Mouse (Mus musculus): Measurements from ENCODE around the gene Hist1h4k. TPM values are rescaled to one million over a fixed set of nuclear protein-coding genes. Genes with fewer than 3 reads are reported as not detected.
"Not testable (repeated sequence)": the region's sequence is repeated elsewhere in the genome, so short reads cannot be mapped to it uniquely, and the experiment has no call there.

Hist1h4k gene
- polyA plus RNA-seq, 1 experiment = 14.4 TPM

- Histone ChIP-seq H3K27ac (ENCODE audit: insufficient read depth, low read length) (no peak overlapping the region), H3K4me1 (ENCODE audit: control insufficient read depth, insufficient read depth, low read length) (no peaks in the 10 kb centered on the region), H3K4me3 (ENCODE audit: insufficient read depth, low read length) (no peak overlapping the region)
- TF ChIP-seq POLR2A (IDR thresholded peaks at IDR 0.05; ENCODE audit: extremely low read depth, insufficient read depth, low read length) = no peak
- TF ChIP-seq CTCF (IDR thresholded peaks at IDR 0.05; ENCODE audit: extremely low read depth, insufficient read depth, low read length) = no peak
Observed at GRCm38 (mm10) chr13:21755707-21756106, 5.4 kb upstream of the Hist1h4k start.

GRCm38 (mm10) chr13:21754294-21755001 is 4.1 kb upstream of the Hist1h4k start:
- not testable (repeated sequence) for H3K27ac ChIP-seq (ENCODE audit: insufficient read depth, low read length); H3K4me1 ChIP-seq (ENCODE audit: control insufficient read depth, insufficient read depth, low read length)
- peak overlapping the region; percentile 56; the same call in 1 of the 2 replicates for H3K4me3 ChIP-seq (ENCODE audit: insufficient read depth, low read length)

GRCm38 (mm10) chr13:21753524-21754285 is 3.4 kb upstream of the Hist1h4k start, which contains the start of the genes Hist1h2ak and Hist1h2bn:
Hist1h2ak (minus strand) TSS chr13:21753827.
Hist1h2bn (plus strand) TSS chr13:21754123.
- H3K27ac ChIP-seq (ENCODE audit: insufficient read depth, low read length) = peak within 1 kb of the TSS; percentile 88

GRCm38 (mm10) chr13:21753051-21753523 is 2.8 kb upstream of the Hist1h4k start:
- Histone ChIP-seq H3K4me3 (ENCODE audit: insufficient read depth, low read length) (peak overlapping the region; percentile 56), H3K27ac (ENCODE audit: insufficient read depth, low read length) (peak overlapping the region; percentile 88), H3K4me1 (ENCODE audit: control insufficient read depth, insufficient read depth, low read length) (peaks cover 2% of the 10 kb centered on the region; the same call in 1 of the 2 replicates)
- no peak for TF ChIP-seq POLR2A (IDR thresholded peaks at IDR 0.05; ENCODE audit: extremely low read depth, insufficient read depth, low read length)
- no peak for TF ChIP-seq CTCF (IDR thresholded peaks at IDR 0.05; ENCODE audit: extremely low read depth, insufficient read depth, low read length)

More at GRCm38 (mm10) chr13:21753524-21754285, 3.4 kb upstream of the Hist1h4k start, which contains the start of the genes Hist1h2ak and Hist1h2bn:
- TF ChIP-seq POLR2A (IDR thresholded peaks at IDR 0.05; ENCODE audit: extremely low read depth, insufficient read depth, low read length) = peak; percentile 83
- not testable (repeated sequence) for H3K4me1 ChIP-seq (ENCODE audit: control insufficient read depth, insufficient read depth, low read length)
- H3K4me3 ChIP-seq (ENCODE audit: insufficient read depth, low read length) = peak within 1 kb of the TSS; percentile 56

- TF ChIP-seq POLR2A (IDR thresholded peaks at IDR 0.05; ENCODE audit: extremely low read depth, insufficient read depth, low read length) = no peak
- TF ChIP-seq CTCF (IDR thresholded peaks at IDR 0.05; ENCODE audit: extremely low read depth, insufficient read depth, low read length) = no peak
- Histone ChIP-seq H3K4me3 (ENCODE audit: insufficient read depth, low read length) (no peak overlapping the region), H3K4me1 (ENCODE audit: control insufficient read depth, insufficient read depth, low read length) (peaks cover 2% of the 10 kb centered on the region; the same call in 1 of the 2 replicates), H3K27ac (ENCODE audit: insufficient read depth, low read length) (no peak overlapping the region)
Observed at GRCm38 (mm10) chr13:21752356-21752755, 2.1 kb upstream of the Hist1h4k start.

- Histone ChIP-seq H3K4me3 (ENCODE audit: insufficient read depth, low read length) (no peak overlapping the region), H3K27ac (ENCODE audit: insufficient read depth, low read length) (no peak overlapping the region), H3K4me1 (ENCODE audit: control insufficient read depth, insufficient read depth, low read length) (peaks cover 2% of the 10 kb centered on the region; the same call in 1 of the 2 replicates)
- TF ChIP-seq POLR2A (IDR thresholded peaks at IDR 0.05; ENCODE audit: extremely low read depth, insufficient read depth, low read length) (no peak), CTCF (IDR thresholded peaks at IDR 0.05; ENCODE audit: extremely low read depth, insufficient read depth, low read length) (no peak)
Observed at GRCm38 (mm10) chr13:21751827-21752226, 1.5 kb upstream of the Hist1h4k start.

GRCm38 (mm10) chr13:21751417-21751816 is 1.1 kb upstream of the Hist1h4k start:
- Histone ChIP-seq H3K4me1 (ENCODE audit: control insufficient read depth, insufficient read depth, low read length) (peaks cover 2% of the 10 kb centered on the region; the same call in 1 of the 2 replicates), H3K4me3 (ENCODE audit: insufficient read depth, low read length) (no peak overlapping the region), H3K27ac (ENCODE audit: insufficient read depth, low read length) (no peak overlapping the region)
- TF ChIP-seq CTCF (IDR thresholded peaks at IDR 0.05; ENCODE audit: extremely low read depth, insufficient read depth, low read length) (no peak), POLR2A (IDR thresholded peaks at IDR 0.05; ENCODE audit: extremely low read depth, insufficient read depth, low read length) (no peak)

DNA sequence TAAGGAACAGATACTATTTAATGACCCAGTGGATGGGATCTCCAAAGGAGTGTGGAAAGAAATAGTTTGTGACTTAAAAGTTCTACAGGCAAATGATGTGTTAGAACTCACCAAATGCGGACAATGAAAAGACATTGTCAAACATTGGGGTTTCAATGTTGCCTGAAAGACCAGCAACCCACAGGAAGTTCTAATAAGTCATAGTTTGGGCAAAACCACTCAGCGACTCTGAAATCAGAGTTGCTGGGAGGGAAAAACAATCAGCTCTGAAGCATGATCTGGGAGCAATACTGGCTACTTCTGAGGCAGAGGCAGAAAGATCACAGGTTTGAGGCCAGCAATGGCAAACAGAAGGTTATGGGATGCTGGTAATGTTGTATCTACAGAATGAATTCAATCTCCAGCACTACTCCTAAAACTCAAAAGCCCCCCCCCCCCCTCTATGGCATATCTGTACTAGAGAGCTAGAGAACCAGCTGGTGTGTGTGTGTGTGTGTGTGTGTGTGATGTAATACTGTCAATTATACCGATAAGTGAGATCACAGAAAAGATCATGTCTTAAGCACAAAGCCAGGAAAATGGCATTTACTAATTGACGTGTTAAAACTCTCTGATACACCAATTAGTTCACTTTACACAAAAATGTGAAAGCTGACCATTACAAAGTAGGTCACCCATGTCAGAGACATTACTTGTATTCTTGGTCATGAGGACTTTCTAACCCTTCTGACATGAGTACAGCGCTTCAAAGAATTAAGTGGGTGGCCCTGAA is 732 bp downstream of the Hist1h4k start:
- TF ChIP-seq CTCF (IDR thresholded peaks at IDR 0.05; ENCODE audit: extremely low read depth, insufficient read depth, low read length) (no peak), POLR2A (IDR thresholded peaks at IDR 0.05; ENCODE audit: extremely low read depth, insufficient read depth, low read length) (no peak)
- Histone ChIP-seq H3K27ac (ENCODE audit: insufficient read depth, low read length) (no peak overlapping the region), H3K4me3 (ENCODE audit: insufficient read depth, low read length) (peak overlapping the region; percentile 58), H3K4me1 (ENCODE audit: control insufficient read depth, insufficient read depth, low read length) (peaks cover 2% of the 10 kb centered on the region; the same call in 1 of the 2 replicates)

DNA sequence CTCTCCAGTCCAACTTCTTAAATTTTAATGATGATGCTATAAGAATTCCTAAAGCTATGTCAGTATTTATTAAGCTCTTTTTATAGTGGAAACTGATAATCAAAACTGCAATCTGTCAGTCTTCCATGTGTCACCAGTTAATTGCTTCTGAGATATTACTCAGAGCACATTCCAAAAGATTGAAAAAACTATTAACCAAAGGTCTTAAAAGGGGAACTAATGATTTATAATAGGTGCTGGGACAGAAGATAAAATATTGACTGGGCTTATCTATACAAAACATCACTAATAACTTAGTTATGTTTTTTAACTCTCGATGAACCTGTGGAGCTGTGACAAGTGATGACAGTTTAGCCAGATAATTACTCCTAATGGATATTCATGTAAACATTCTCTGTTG is 5.3 kb downstream of the Hist1h4k start:
- TF ChIP-seq POLR2A (IDR thresholded peaks at IDR 0.05; ENCODE audit: extremely low read depth, insufficient read depth, low read length) = no peak
- no peak for TF ChIP-seq CTCF (IDR thresholded peaks at IDR 0.05; ENCODE audit: extremely low read depth, insufficient read depth, low read length)
- peaks cover 2% of the 10 kb centered on the region; the same call in 1 of the 2 replicates for H3K4me1 ChIP-seq (ENCODE audit: control insufficient read depth, insufficient read depth, low read length)
- no peak overlapping the region for H3K4me3 ChIP-seq (ENCODE audit: insufficient read depth, low read length)

More for the DNA sequence above, 5.3 kb downstream of the Hist1h4k start:
- H3K27ac ChIP-seq (ENCODE audit: insufficient read depth, low read length) = no peak overlapping the region
